Mouse (Mus musculus) hindbrain, embryonic 13.5 days (tissue): ENCODE measurements around the gene Rassf4. TPM values are rescaled to one million over a fixed set of nuclear protein-coding genes. Genes with fewer than 3 reads are reported as not detected.

Experiments used
- ATAC-seq: fragments of 200-750 bp; cut with Nextera tagmentation; 2 replicates; pipeline ENCODE4 v1.8.0; 2017; ENCODE audit warnings: moderate TSS enrichment; ENCODE audit not compliant: low FRiP score
- H3K27ac ChIP-seq: fragments of 300-500 bp; sonication (generic); 2 replicates; pipeline ENCODE4 v1.5.1; 2015; ENCODE audit warnings: inconsistent platforms, mild to moderate bottlenecking, moderate library complexity
- H3K27me3 ChIP-seq: fragments of 300-500 bp; sonication (generic); 2 replicates; pipeline ENCODE4 v1.6.1; 2015; ENCODE audit warnings: mild to moderate bottlenecking, inconsistent platforms
- H3K36me3 ChIP-seq: fragments of 300-500 bp; sonication (generic); 2 replicates; pipeline ENCODE4 v1.6.1; 2015; ENCODE audit warnings: mild to moderate bottlenecking, inconsistent platforms
- H3K4me1 ChIP-seq: fragments of 300-500 bp; sonication (generic); replicated peaks from 2 replicates; pipeline ENCODE4 v1.6.1; 2015; ENCODE audit warnings: inconsistent platforms
- H3K4me2 ChIP-seq: fragments of 300-500 bp; sonication (generic); 2 replicates; pipeline ENCODE4 v1.6.1; 2015; ENCODE audit warnings: inconsistent platforms, mild to moderate bottlenecking, moderate library complexity
- H3K4me3 ChIP-seq: fragments of 300-500 bp; sonication (generic); 2 replicates; pipeline ENCODE4 v1.5.1; 2015; ENCODE audit warnings: mild to moderate bottlenecking, inconsistent platforms
- H3K9ac ChIP-seq: fragments of 300-500 bp; sonication (generic); 2 replicates; pipeline ENCODE4 v1.6.1; 2015; ENCODE audit warnings: mild to moderate bottlenecking, inconsistent platforms
- H3K9me3 ChIP-seq: fragments of 300-500 bp; sonication (generic); 2 replicates; pipeline ENCODE4 v1.6.1; 2016; ENCODE audit warnings: inconsistent platforms
- WGBS: fragments of 180-500 bp; shearing (Covaris S2); methylation state at CpG from one replicate; pipeline ENCODE4 v1.1.7; 2015; 5-methylcytosine and 5-hydroxymethylcytosine counted together
- polyA plus RNA-seq: library from polyadenylated mRNA; unstranded; fragments of >200 nt; fragmentation: Nextera tagmentation; extraction: Ambion mirVana; gene quantifications from 2 replicates; pipeline ENCODE4 v1.2.1, GENCODE M21; 2015

The Rassf4 gene
- polyA plus RNA-seq, 1 experiment from 2014 or later: 33.3 TPM

- Histone ChIP-seq H3K4me1 (peaks cover 69% of the 10 kb centered on the region), H3K9ac (peak overlapping the region; percentile 55), H3K27me3 (no peaks in the 10 kb centered on the region), H3K27ac (peak overlapping the region; percentile 83), H3K36me3 (no peaks in the 10 kb centered on the region), H3K9me3 (no peaks in the 10 kb centered on the region), H3K4me2 (peak overlapping the region; percentile 87), H3K4me3 (no peak overlapping the region)
- no peak for ATAC-seq
- WGBS: 11% methylated on average over 6 of the region's 6 CpGs
Measured at GRCm38 (mm10) chr6:116670144-116670543, 3.6 kb downstream of the Rassf4 start.

GRCm38 (mm10) chr6:116668682-116669470 is 4.9 kb downstream of the Rassf4 start:
- WGBS: 39% methylated on average over 11 of the region's 11 CpGs
- no peak overlapping the region for H3K4me3 ChIP-seq
- peak overlapping the region; percentile 83 for H3K27ac ChIP-seq
- H3K9ac ChIP-seq: no peak overlapping the region
- no peaks in the 10 kb centered on the region for H3K9me3 ChIP-seq
- ATAC-seq: no peak
- H3K36me3 ChIP-seq: no peaks in the 10 kb centered on the region
- no peak overlapping the region for H3K4me2 ChIP-seq
- no peaks in the 10 kb centered on the region for H3K27me3 ChIP-seq
- peaks cover 67% of the 10 kb centered on the region for H3K4me1 ChIP-seq

- Histone ChIP-seq H3K9me3 (no peaks in the 10 kb centered on the region), H3K9ac (no peak overlapping the region), H3K4me1 (peaks cover 55% of the 10 kb centered on the region), H3K27ac (peak overlapping the region; percentile 69), H3K27me3 (no peaks in the 10 kb centered on the region), H3K36me3 (no peaks in the 10 kb centered on the region), H3K4me3 (no peak overlapping the region), H3K4me2 (no peak overlapping the region)
- 60% methylated on average over 3 of the region's 3 CpGs for WGBS
- ATAC-seq: no peak
Measured at GRCm38 (mm10) chr6:116667382-116667781, 6.4 kb downstream of the Rassf4 start.

GRCm38 (mm10) chr6:116666892-116667291 is 6.9 kb downstream of the Rassf4 start:
- no peaks in the 10 kb centered on the region for H3K9me3 ChIP-seq
- H3K27me3 ChIP-seq: no peaks in the 10 kb centered on the region
- no peaks in the 10 kb centered on the region for H3K36me3 ChIP-seq
- no peak overlapping the region for H3K4me3 ChIP-seq
- no peak overlapping the region for H3K4me2 ChIP-seq
- no peak overlapping the region for H3K9ac ChIP-seq
- H3K4me1 ChIP-seq: peaks cover 51% of the 10 kb centered on the region
- WGBS: 20% methylated on average over 3 of the region's 3 CpGs
- ATAC-seq: no peak
- H3K27ac ChIP-seq: 0 out of 2 replicates have a peak overlapping the region, but pooled peaks have one; percentile 12

- H3K27me3 ChIP-seq: no peaks in the 10 kb centered on the region
- H3K27ac ChIP-seq: 0 out of 2 replicates have a peak overlapping the region, but pooled peaks have one; percentile 12
- no peaks in the 10 kb centered on the region for H3K9me3 ChIP-seq
- H3K4me2 ChIP-seq: no peak overlapping the region
- WGBS: 60% methylated on average over 12 of the region's 12 CpGs
- H3K36me3 ChIP-seq: no peaks in the 10 kb centered on the region
- ATAC-seq: no peak
- no peak overlapping the region for H3K9ac ChIP-seq
- no peak overlapping the region for H3K4me3 ChIP-seq
- peaks cover 44% of the 10 kb centered on the region for H3K4me1 ChIP-seq
Measured at GRCm38 (mm10) chr6:116666085-116666750, 7.5 kb downstream of the Rassf4 start.

GRCm38 (mm10) chr6:116664830-116665229 is 8.9 kb downstream of the Rassf4 start:
- Histone ChIP-seq H3K9me3 (no peaks in the 10 kb centered on the region), H3K4me2 (no peak overlapping the region), H3K36me3 (no peaks in the 10 kb centered on the region), H3K27ac (no peak overlapping the region), H3K4me3 (no peak overlapping the region), H3K9ac (no peak overlapping the region), H3K27me3 (no peaks in the 10 kb centered on the region), H3K4me1 (peaks cover 30% of the 10 kb centered on the region)
- 74% methylated on average over 3 of the region's 3 CpGs for WGBS
- no peak for ATAC-seq

GRCm38 (mm10) chr6:116664031-116664430 is 9.7 kb downstream of the Rassf4 start:
- Histone ChIP-seq H3K36me3 (no peaks in the 10 kb centered on the region), H3K4me1 (peaks cover 22% of the 10 kb centered on the region), H3K9ac (no peak overlapping the region), H3K4me3 (no peak overlapping the region), H3K4me2 (no peak overlapping the region), H3K9me3 (no peaks in the 10 kb centered on the region), H3K27me3 (no peaks in the 10 kb centered on the region), H3K27ac (no peak overlapping the region)
- 77% methylated on average over 6 of the region's 6 CpGs for WGBS
- no peak for ATAC-seq

- Histone ChIP-seq H3K4me2 (no peak overlapping the region), H3K9ac (no peak overlapping the region), H3K4me1 (peaks cover 20% of the 10 kb centered on the region), H3K4me3 (no peak overlapping the region), H3K27ac (no peak overlapping the region), H3K9me3 (no peaks in the 10 kb centered on the region), H3K36me3 (no peaks in the 10 kb centered on the region), H3K27me3 (no peaks in the 10 kb centered on the region)
- no peak for ATAC-seq
- 92% methylated on average over 2 of the region's 2 CpGs for WGBS
Measured at GRCm38 (mm10) chr6:116663364-116663763, 10.4 kb downstream of the Rassf4 start.

GRCm38 (mm10) chr6:116653684-116654454 is 19.9 kb downstream of the Rassf4 start:
- Histone ChIP-seq H3K9me3 (no peaks in the 10 kb centered on the region), H3K9ac (no peak overlapping the region), H3K36me3 (peaks cover 7% of the 10 kb centered on the region; the same call in 1 of the 2 replicates), H3K27ac (no peak overlapping the region), H3K27me3 (no peaks in the 10 kb centered on the region), H3K4me3 (no peak overlapping the region), H3K4me1 (peaks cover 14% of the 10 kb centered on the region), H3K4me2 (no peak overlapping the region)
- peak; percentile 78 for ATAC-seq
- WGBS: 61% methylated on average over 9 of the region's 9 CpGs

GRCm38 (mm10) chr6:116653191-116653590 is 20.6 kb downstream of the Rassf4 start:
- Histone ChIP-seq H3K27ac (no peak overlapping the region), H3K9me3 (no peaks in the 10 kb centered on the region), H3K4me2 (no peak overlapping the region), H3K9ac (no peak overlapping the region), H3K4me1 (peaks cover 14% of the 10 kb centered on the region), H3K36me3 (peaks cover 7% of the 10 kb centered on the region; the same call in 1 of the 2 replicates), H3K27me3 (no peaks in the 10 kb centered on the region), H3K4me3 (no peak overlapping the region)
- 78% methylated on average over 3 of the region's 3 CpGs for WGBS
- no peak for ATAC-seq

- Histone ChIP-seq H3K27me3 (no peaks in the 10 kb centered on the region), H3K9ac (no peak overlapping the region), H3K36me3 (0 out of 2 replicates have a peak, but pooled peaks cover 3% of the 10 kb centered on the region), H3K27ac (no peak overlapping the region), H3K4me1 (peaks cover 14% of the 10 kb centered on the region), H3K4me3 (no peak overlapping the region), H3K4me2 (0 out of 2 replicates have a peak overlapping the region, but pooled peaks have one; percentile 4), H3K9me3 (no peaks in the 10 kb centered on the region)
- WGBS: 79% methylated on average over 20 of the region's 20 CpGs
- no peak for ATAC-seq
Measured at GRCm38 (mm10) chr6:116651437-116652118, 22.2 kb downstream of the Rassf4 start.
